Mouse (Mus musculus) liver, embryonic 16.5 days (tissue): ENCODE results near the gene Commd3. TPM values are rescaled to one million over a fixed set of nuclear protein-coding genes. Genes with fewer than 3 reads are reported as not detected.

Experiments used
- ATAC-seq: fragments of 200-750 bp; cut with Nextera tagmentation; 2 replicates; pipeline ENCODE4 v1.8.0; 2017; ENCODE audit warnings: low read depth, mild to moderate bottlenecking, moderate number of reproducible peaks, moderate library complexity
- H3K27ac ChIP-seq: fragments of 300-500 bp; sonication (generic); 2 replicates; pipeline ENCODE4 v1.5.1; 2014; ENCODE audit warnings: mild to moderate bottlenecking, low read length
- H3K27me3 ChIP-seq: fragments of 300-500 bp; sonication (generic); 2 replicates; pipeline ENCODE4 v1.6.1; 2014; ENCODE audit warnings: low read depth, low read length, mixed read lengths; ENCODE audit not compliant: control insufficient read depth, insufficient read depth
- H3K36me3 ChIP-seq: fragments of 300-500 bp; sonication (generic); 2 replicates; pipeline ENCODE4 v1.6.1; 2014; ENCODE audit warnings: mild to moderate bottlenecking; ENCODE audit not compliant: control insufficient read depth, insufficient read depth
- H3K4me1 ChIP-seq: fragments of 300-500 bp; sonication (generic); 2 replicates; pipeline ENCODE4 v1.6.1; 2014; ENCODE audit warnings: low read depth, low read length, mixed read lengths; ENCODE audit not compliant: control insufficient read depth
- H3K4me2 ChIP-seq: fragments of 300-500 bp; sonication (generic); 2 replicates; pipeline ENCODE4 v1.6.1; 2014; ENCODE audit warnings: low read depth, low read length, mixed read lengths
- H3K4me3 ChIP-seq: fragments of 300-500 bp; sonication (generic); 2 replicates; pipeline ENCODE4 v1.5.1; 2014; ENCODE audit warnings: low read depth, mild to moderate bottlenecking, low read length
- H3K9ac ChIP-seq: fragments of 300-500 bp; sonication (generic); 2 replicates; pipeline ENCODE4 v1.6.1; 2014; ENCODE audit warnings: low read depth, low read length
- H3K9me3 ChIP-seq: fragments of 300-500 bp; sonication (generic); replicated peaks from 2 replicates; pipeline ENCODE4 v1.6.1; 2016; ENCODE audit warnings: low read length; ENCODE audit not compliant: control insufficient read depth
- WGBS: fragments of 180-500 bp; shearing (Covaris S2); extraction: QIAGEN DNeasy Blood & Tissue Kit; methylation state at CpG from one replicate; pipeline ENCODE4 v1.1.7; 2014; ENCODE audit not compliant: insufficient replicate concordance; 5-methylcytosine and 5-hydroxymethylcytosine counted together
- polyA plus RNA-seq: library from polyadenylated mRNA; unstranded; fragments of >200 nt; fragmentation: Nextera tagmentation; extraction: Ambion mirVana; gene quantifications from 2 replicates; pipeline ENCODE4 v1.2.1, GENCODE M21; 2015

Commd3 gene
- polyA plus RNA-seq, 1 experiment from 2014 or later: 80.2 TPM

GRCm38 (mm10) chr2:18697591-18698244 is 25.5 kb downstream of the Commd3 start:
- Histone ChIP-seq H3K9me3 (no peaks in the 10 kb centered on the region), H3K4me3 (no peak overlapping the region), H3K27me3 (peaks cover 74% of the 10 kb centered on the region), H3K4me2 (no peak overlapping the region), H3K9ac (no peak overlapping the region), H3K4me1 (no peaks in the 10 kb centered on the region; the same call in 1 of the 2 replicates), H3K27ac (no peak overlapping the region), H3K36me3 (no peaks in the 10 kb centered on the region)
- 3% methylated on average over 4 of the region's 4 CpGs for WGBS
- ATAC-seq: no peak

GRCm38 (mm10) chr2:18698663-18699385 is 26.6 kb downstream of the Commd3 start:
- no peaks in the 10 kb centered on the region for H3K36me3 ChIP-seq
- H3K4me3 ChIP-seq: no peak overlapping the region
- no peaks in the 10 kb centered on the region for H3K9me3 ChIP-seq
- no peak overlapping the region for H3K9ac ChIP-seq
- no peak for ATAC-seq
- 2% methylated on average over 56 of the region's 56 CpGs for WGBS
- no peak overlapping the region for H3K27ac ChIP-seq
- H3K4me1 ChIP-seq: no peaks in the 10 kb centered on the region; the same call in 1 of the 2 replicates
- peaks cover 66% of the 10 kb centered on the region for H3K27me3 ChIP-seq
- no peak overlapping the region for H3K4me2 ChIP-seq

DNA sequence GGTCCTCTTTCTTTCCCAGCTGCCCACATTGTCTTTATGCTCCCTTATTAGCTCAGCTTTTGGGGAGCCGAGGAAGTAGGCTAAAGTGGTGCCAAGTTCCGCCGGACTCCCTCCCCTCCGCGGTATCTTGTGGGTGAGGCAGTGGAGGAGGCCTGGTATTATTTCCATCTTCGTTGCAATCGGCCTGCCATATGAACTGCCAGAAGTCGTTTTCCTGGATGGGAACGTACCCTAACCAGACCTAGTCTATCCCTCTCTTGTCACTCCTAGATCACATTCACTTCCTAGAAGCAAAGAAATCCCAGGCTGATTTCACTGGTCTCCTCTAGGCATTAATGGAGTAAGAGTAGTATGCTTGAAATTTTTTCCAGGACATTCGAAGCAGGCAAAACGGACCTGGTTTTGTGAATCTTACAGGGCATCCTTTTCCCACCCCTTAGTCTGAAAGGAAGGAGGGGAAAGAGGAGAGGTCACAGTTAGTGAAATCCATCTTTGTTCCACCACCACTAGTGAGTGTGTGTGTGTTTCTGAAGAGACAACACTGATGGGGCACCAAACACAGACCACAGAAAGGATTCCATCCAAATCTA is 27.3 kb downstream of the Commd3 start:
- no peaks in the 10 kb centered on the region for H3K9me3 ChIP-seq

GRCm38 (mm10) chr2:18710356-18710755 is 38.2 kb downstream of the Commd3 start:
- ATAC-seq: no peak
- Histone ChIP-seq H3K4me1 (no peaks in the 10 kb centered on the region), H3K4me2 (no peak overlapping the region), H3K36me3 (no peaks in the 10 kb centered on the region), H3K4me3 (no peak overlapping the region), H3K9ac (no peak overlapping the region), H3K27me3 (no peaks in the 10 kb centered on the region), H3K27ac (no peak overlapping the region), H3K9me3 (no peaks in the 10 kb centered on the region)
- 37% methylated on average over 3 of the region's 3 CpGs for WGBS

More for the DNA sequence above, 27.3 kb downstream of the Commd3 start:
- WGBS: 3% methylated on average over 11 of the region's 11 CpGs
- Histone ChIP-seq H3K27ac (no peak overlapping the region), H3K27me3 (peaks cover 62% of the 10 kb centered on the region), H3K36me3 (no peaks in the 10 kb centered on the region), H3K9ac (no peak overlapping the region), H3K4me2 (no peak overlapping the region), H3K4me1 (no peaks in the 10 kb centered on the region; the same call in 1 of the 2 replicates), H3K4me3 (no peak overlapping the region)
- no peak for ATAC-seq

GRCm38 (mm10) chr2:18713071-18713470 is 40.9 kb downstream of the Commd3 start:
- Histone ChIP-seq H3K27ac (no peak overlapping the region), H3K27me3 (no peaks in the 10 kb centered on the region), H3K4me2 (no peak overlapping the region), H3K9ac (no peak overlapping the region), H3K4me1 (no peaks in the 10 kb centered on the region), H3K9me3 (no peaks in the 10 kb centered on the region), H3K36me3 (no peaks in the 10 kb centered on the region), H3K4me3 (no peak overlapping the region)
- 46% methylated on average over 2 of the region's 2 CpGs for WGBS
- ATAC-seq: no peak

GRCm38 (mm10) chr2:18714337-18714736 is 42.2 kb downstream of the Commd3 start:
- H3K27me3 ChIP-seq: no peaks in the 10 kb centered on the region
- H3K4me3 ChIP-seq: no peak overlapping the region
- ATAC-seq: no peak
- H3K4me2 ChIP-seq: no peak overlapping the region
- no peaks in the 10 kb centered on the region for H3K36me3 ChIP-seq
- 53% methylated on average over 3 of the region's 3 CpGs for WGBS
- H3K27ac ChIP-seq: no peak overlapping the region
- H3K9ac ChIP-seq: no peak overlapping the region
- H3K9me3 ChIP-seq: no peaks in the 10 kb centered on the region
- H3K4me1 ChIP-seq: no peaks in the 10 kb centered on the region

- no peaks in the 10 kb centered on the region for H3K36me3 ChIP-seq
- no peak overlapping the region for H3K4me2 ChIP-seq
- H3K4me1 ChIP-seq: no peaks in the 10 kb centered on the region
- no peaks in the 10 kb centered on the region for H3K9me3 ChIP-seq
- H3K9ac ChIP-seq: no peak overlapping the region
- H3K27ac ChIP-seq: no peak overlapping the region
- 61% methylated on average over 4 of the region's 4 CpGs for WGBS
- no peak overlapping the region for H3K4me3 ChIP-seq
- no peaks in the 10 kb centered on the region for H3K27me3 ChIP-seq
- no peak for ATAC-seq
Measured at GRCm38 (mm10) chr2:18718521-18718920, 46.3 kb downstream of the Commd3 start.

DNA sequence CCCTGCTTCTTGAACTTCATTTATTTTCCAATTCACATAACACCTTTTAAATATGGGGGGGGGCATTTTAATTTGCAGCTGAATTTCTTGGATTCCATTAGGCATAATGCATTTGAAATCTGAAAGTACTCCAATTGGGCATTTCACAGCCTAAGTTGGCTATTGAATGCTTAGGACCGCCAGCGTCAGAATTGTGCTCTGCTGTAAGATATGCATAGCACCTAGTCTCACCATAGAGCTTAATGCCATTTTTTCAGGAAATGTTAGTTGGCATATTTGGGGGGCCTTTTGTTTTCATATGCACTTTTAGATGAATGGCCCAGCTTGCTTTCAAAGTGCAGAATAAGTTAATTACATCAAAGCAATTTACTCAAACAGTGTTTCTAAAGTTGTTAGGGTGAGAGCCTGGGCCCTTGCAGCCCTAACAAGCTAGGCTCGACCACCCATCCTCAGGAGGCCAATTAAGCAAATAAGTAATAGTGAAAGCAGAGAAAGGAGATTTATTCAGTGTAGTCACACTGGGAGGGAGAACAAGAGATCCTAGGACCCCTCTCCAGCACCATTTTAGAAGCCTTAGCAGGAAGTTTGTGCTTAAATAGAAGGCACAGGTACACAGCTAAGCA is 50.1 kb downstream of the Commd3 start:
- Histone ChIP-seq H3K27ac (no peak overlapping the region), H3K4me3 (no peak overlapping the region), H3K4me1 (no peaks in the 10 kb centered on the region), H3K4me2 (no peak overlapping the region), H3K27me3 (no peaks in the 10 kb centered on the region), H3K9me3 (no peaks in the 10 kb centered on the region), H3K9ac (no peak overlapping the region), H3K36me3 (no peaks in the 10 kb centered on the region)
- ATAC-seq: no peak
- 58% methylated on average over 3 of the region's 3 CpGs for WGBS
